ENCODE assay signal across 11 mouse cellular contexts in the genomic region with DNA sequence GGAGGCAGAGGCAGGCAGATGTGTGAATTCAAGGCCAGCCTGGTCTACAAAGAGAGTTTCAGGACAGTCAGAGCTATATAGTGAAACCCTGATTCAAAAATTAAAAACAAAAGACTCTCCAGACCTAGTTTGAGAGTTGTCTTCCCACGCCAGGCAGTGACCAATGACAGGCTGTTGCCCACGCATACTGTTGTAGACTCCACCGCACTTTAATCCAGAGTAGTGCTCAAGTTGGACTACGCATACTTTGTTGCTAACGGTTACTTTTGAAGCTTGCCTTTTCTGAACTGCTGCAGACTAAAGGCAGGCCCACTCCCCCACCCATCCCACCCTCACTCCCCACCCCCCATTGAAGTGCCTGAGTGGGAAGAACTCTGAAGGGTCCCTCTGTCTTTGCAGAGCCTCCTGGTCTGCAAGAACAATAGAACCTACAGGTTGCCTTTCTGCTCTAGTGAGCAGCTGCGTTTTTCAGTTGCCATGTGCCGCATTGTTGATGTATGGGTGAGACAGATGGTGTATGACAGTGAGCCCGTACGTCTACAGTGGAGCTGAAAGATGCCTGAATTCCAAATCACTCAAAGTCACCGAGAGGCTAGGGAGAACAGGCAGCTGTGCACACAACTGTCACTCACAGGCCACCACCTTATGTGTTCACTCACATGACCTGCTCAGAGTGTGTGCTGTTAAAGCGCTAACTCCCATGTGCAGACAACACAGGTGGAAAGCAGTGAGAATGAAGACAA. TPM values are rescaled to one million over a fixed set of nuclear protein-coding genes. Genes with fewer than 3 reads are reported as not detected.
DNase-seq lines count a peak whose midpoint lies in the region; ATAC-seq lines count a peak whose summit lies in the region.
"Had no signal": no experiment of that assay in that cellular context is flagged by ENCODE, and none has a peak within 500 bp of the region (broad histone marks: within the 10 kb centered on the region; RNA-seq: fewer than 3 reads in every experiment).

No protein-coding gene starts in this region.

- H3K4me1 ChIP-seq in forebrain, embryonic 10.5 days, result peaks cover 10% of the 10 kb centered on the region
- H3K4me1 ChIP-seq in neural tube, embryonic 12.5 days, result peaks cover 9% of the 10 kb centered on the region; the same call in 1 of the 2 replicates

- WGBS in forebrain, embryonic 10.5 days, result 74% methylated on average over 11 of the region's 11 CpGs
- 33% methylated on average over 11 of the region's 11 CpGs for WGBS in neural tube, embryonic 12.5 days

- H3K36me3 ChIP-seq in forebrain, embryonic 10.5 days (replicated peaks), result peaks cover 71% of the 10 kb centered on the region
- H3K36me3 ChIP-seq in neural tube, embryonic 12.5 days, result peaks cover 52% of the 10 kb centered on the region

- no peak overlapping the region for H3K4me2 ChIP-seq in neural tube, embryonic 12.5 days (replicated peaks)

- H3K27me3 ChIP-seq in forebrain, embryonic 10.5 days (ENCODE audit: poor library complexity, severe bottlenecking), result no peaks in the 10 kb centered on the region
- no peaks in the 10 kb centered on the region for H3K27me3 ChIP-seq in neural tube, embryonic 12.5 days (replicated peaks)
- H3K27me3 ChIP-seq: megakaryocyte, embryonic 14.5 days had no signal

- no peak overlapping the region for H3K9ac ChIP-seq in neural tube, embryonic 12.5 days

- no peak for DNase-seq in frontal cortex, postnatal 25 days (ENCODE audit: low spot score in 2 of 2)
- DNase-seq in forebrain, embryonic 10.5 days (ENCODE audit: extremely low spot score, low spot score), result peak; percentile 21
- peak; percentile 55 to 58 for DNase-seq in layer of hippocampus, adult 8-10 months (ENCODE audit: low spot score in 2 of 2)
- DNase-seq in liver, result no peak
- DNase-seq in left cerebral cortex, adult 8-10 months (ENCODE audit: low spot score in 2 of 2), result no peak
- DNase-seq: adrenal gland, postnatal 25 days; gastrocnemius, postnatal 10 days had no signal

- peak; percentile 67 for ATAC-seq in frontal cortex, adult (ENCODE audit: low TSS enrichment)
- peak; percentile 93 for ATAC-seq in neural tube, embryonic 12.5 days (ENCODE audit: low FRiP score, low read depth)
- ATAC-seq in granulocyte monocyte progenitor cell, adult 5-6 weeks (replicated peaks; ENCODE audit: poor library complexity, severe bottlenecking), result no peak

- H3K27ac ChIP-seq in forebrain, embryonic 10.5 days, result peak overlapping the region; percentile 62
- H3K27ac ChIP-seq in neural tube, embryonic 12.5 days, result no peak overlapping the region

- H3K9me3 ChIP-seq in forebrain, embryonic 10.5 days, result no peaks in the 10 kb centered on the region
- H3K9me3 ChIP-seq in neural tube, embryonic 12.5 days, result no peaks in the 10 kb centered on the region
- H3K9me3 ChIP-seq: megakaryocyte, embryonic 14.5 days had no signal

- H3K4me3 ChIP-seq in forebrain, embryonic 10.5 days, result no peak overlapping the region
- no peak overlapping the region for H3K4me3 ChIP-seq in neural tube, embryonic 12.5 days
- H3K4me3 ChIP-seq: megakaryocyte, embryonic 14.5 days had no signal

RNA-seq across cellular contexts. Expression of a gene that starts 29.3 kb away (rescaled TPM):
- polyA plus RNA-seq in forebrain, embryonic 10.5 days (2016; fragmentation: Nextera tagmentation; extraction: Ambion mirVana), result 13.5 and 14.4 TPM in 2 replicates
- 100 to 1,000 TPM in 2 of 4 experiments, 10 to 100 TPM in 2; 87.9 to 136 (median 117) TPM for total RNA-seq in layer of hippocampus, adult 8-10 months (2022)
- polyA plus RNA-seq in neural tube, embryonic 12.5 days (2016; fragmentation: Nextera tagmentation; extraction: Ambion mirVana), result 13.5 and 15.9 TPM in 2 replicates
- 36.1 and 38.6 TPM in 2 replicates for total RNA-seq in granulocyte monocyte progenitor cell, adult 5-6 weeks (2014; fragmentation: Nextera tagmentation)
- 19.7 and 21.8 TPM in 2 replicates for total RNA-seq in granulocyte monocyte progenitor cell, adult 5-6 weeks (2017)
- total RNA-seq in left cerebral cortex, adult 8-10 months (2022), result 100 to 1,000 TPM in 1 of 4 experiments, 10 to 100 TPM in 3; 97.3 to 111 (median 99.2) TPM

RNA-seq across cellular contexts. Expression of a gene that starts 29.5 kb away (rescaled TPM):
- polyA plus RNA-seq in forebrain, embryonic 10.5 days (2016; fragmentation: Nextera tagmentation; extraction: Ambion mirVana), result 192 and 193 TPM in 2 replicates
- total RNA-seq in layer of hippocampus, adult 8-10 months (2022), result 10 to 100 TPM; 43.9 to 57.1 (median 49.1) TPM
- 133 and 135 TPM in 2 replicates for polyA plus RNA-seq in neural tube, embryonic 12.5 days (2016; fragmentation: Nextera tagmentation; extraction: Ambion mirVana)
- total RNA-seq in granulocyte monocyte progenitor cell, adult 5-6 weeks (2014; fragmentation: Nextera tagmentation), result 115 and 133 TPM in 2 replicates
- 140 and 162 TPM in 2 replicates for total RNA-seq in granulocyte monocyte progenitor cell, adult 5-6 weeks (2017)
- 10 to 100 TPM; 42.5 to 50.6 (median 47.7) TPM for total RNA-seq in left cerebral cortex, adult 8-10 months (2022)

RNA-seq across cellular contexts. Expression of a gene that starts 32.4 kb away (rescaled TPM):
- polyA plus RNA-seq in forebrain, embryonic 10.5 days (2016; fragmentation: Nextera tagmentation; extraction: Ambion mirVana), result 18.3 and 19.7 TPM in 2 replicates
- 10 to 100 TPM; 26.5 to 30.1 (median 27.9) TPM for total RNA-seq in layer of hippocampus, adult 8-10 months (2022)
- polyA plus RNA-seq in neural tube, embryonic 12.5 days (2016; fragmentation: Nextera tagmentation; extraction: Ambion mirVana), result 20.5 and 25.3 TPM in 2 replicates
- 3.8 and 17.6 TPM in 2 replicates for total RNA-seq in granulocyte monocyte progenitor cell, adult 5-6 weeks (2014; fragmentation: Nextera tagmentation)
- total RNA-seq in granulocyte monocyte progenitor cell, adult 5-6 weeks (2017), result 5.1 and 15.6 TPM in 2 replicates
- total RNA-seq in left cerebral cortex, adult 8-10 months (2022), result 10 to 100 TPM; 33.2 to 41.9 (median 38.5) TPM

RNA-seq across cellular contexts. Expression of a gene that starts 53.6 kb away (rescaled TPM):
- 36.7 and 39.1 TPM in 2 replicates for polyA plus RNA-seq in forebrain, embryonic 10.5 days (2016; fragmentation: Nextera tagmentation; extraction: Ambion mirVana)
- total RNA-seq in layer of hippocampus, adult 8-10 months (2022), result 100 to 1,000 TPM; 126 to 136 (median 132) TPM
- 74.0 and 78.3 TPM in 2 replicates for polyA plus RNA-seq in neural tube, embryonic 12.5 days (2016; fragmentation: Nextera tagmentation; extraction: Ambion mirVana)
- 32.8 and 34.2 TPM in 2 replicates for total RNA-seq in granulocyte monocyte progenitor cell, adult 5-6 weeks (2014; fragmentation: Nextera tagmentation)
- 55.4 and 73.8 TPM in 2 replicates for total RNA-seq in granulocyte monocyte progenitor cell, adult 5-6 weeks (2017)
- total RNA-seq in left cerebral cortex, adult 8-10 months (2022), result 100 to 1,000 TPM; 128 to 132 (median 131) TPM

Comparison
In these comparisons a context has a peak if more than half of its experiments do, and no peak if none do; other contexts are left out.
1. DNase-seq: peak in forebrain, embryonic 10.5 days (single experiment) and layer of hippocampus, adult 8-10 months (2 of 2); none in frontal cortex, postnatal 25 days (0 of 2), liver (single experiment) and left cerebral cortex, adult 8-10 months (0 of 2).